Mouse (Mus musculus): ENCODE measurements at regions not wholly inside any gene's neighbourhood (a gene's known extent, or its start where the extent isn't known, plus 50 kb on each side); places are given as distances from the start of the nearest gene placed in this dataset.
A peak's percentile ranks its signal among the peaks of the same experiment; 100 is the strongest.

DNA sequence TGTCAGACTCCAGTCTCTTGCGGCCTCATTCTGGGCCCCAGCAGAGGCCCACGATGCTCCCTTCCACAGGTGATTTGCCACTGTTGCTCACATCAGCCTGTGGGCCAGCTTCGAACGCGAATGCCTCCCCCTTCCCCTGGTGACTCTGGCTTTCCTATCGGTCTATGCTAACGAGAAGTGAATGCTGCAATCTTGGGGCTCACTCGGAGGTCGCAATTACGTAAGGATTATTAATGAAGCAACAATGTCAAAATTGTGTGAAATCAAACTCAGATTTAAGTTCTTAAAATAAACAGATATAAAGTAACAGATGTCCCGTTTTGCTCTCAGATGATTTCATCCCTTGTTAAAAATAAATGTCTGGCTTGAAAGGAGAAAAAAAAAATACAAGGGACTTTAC is 572.3 kb downstream of the Bnc2 start:
- no peak for DNase-seq

GRCm38 (mm10) chr4:84108592-84108991 is 566.5 kb downstream of the Bnc2 start:
- no peak for DNase-seq

GRCm38 (mm10) chr4:84109771-84110503 is 565.1 kb downstream of the Bnc2 start:
- DNase-seq, result no peak

DNA sequence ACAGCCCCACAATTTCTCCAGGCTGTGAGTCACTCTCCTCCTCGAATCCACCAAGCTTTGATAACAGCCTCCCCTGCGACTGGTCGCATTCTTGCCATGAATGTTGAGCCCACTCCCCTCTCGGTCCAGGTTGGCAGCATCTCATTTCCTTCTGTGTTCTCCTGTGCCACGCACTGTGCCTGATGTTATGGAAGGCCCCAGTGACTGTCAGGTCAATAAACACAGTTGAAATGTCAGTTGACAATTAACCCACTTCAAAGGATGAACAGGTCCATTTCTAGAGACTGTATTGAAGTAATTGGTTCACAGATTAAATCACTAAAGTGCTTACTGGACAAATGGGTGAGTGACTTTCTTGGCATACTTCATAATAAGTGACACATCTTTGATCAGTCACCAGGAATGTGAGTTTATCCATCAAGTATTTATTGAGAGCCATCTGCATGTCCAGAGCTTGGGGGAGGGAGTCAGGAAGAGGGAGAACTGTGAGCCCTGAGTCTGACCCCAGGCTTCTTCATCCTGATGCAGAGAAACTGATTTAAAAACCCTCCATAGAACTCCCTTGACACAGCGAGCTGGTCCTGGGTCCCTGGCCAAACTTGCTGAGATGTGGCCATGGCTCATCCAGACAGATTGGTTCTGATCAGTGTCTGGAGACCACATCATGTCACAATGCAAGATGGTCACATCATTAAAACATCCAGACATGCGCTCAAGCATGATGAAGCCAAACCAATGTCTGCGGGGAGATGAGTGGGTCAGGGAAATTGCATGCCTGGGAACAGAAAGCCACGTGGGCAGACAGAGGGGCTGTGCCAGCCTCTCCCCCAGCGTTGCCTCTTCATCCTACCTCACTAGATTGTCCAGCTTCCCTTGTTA is 560.7 kb downstream of the Bnc2 start:
- no peak for DNase-seq

GRCm38 (mm10) chr4:84118284-84118919 is 556.7 kb downstream of the Bnc2 start:
- DNase-seq, result no peak

DNA sequence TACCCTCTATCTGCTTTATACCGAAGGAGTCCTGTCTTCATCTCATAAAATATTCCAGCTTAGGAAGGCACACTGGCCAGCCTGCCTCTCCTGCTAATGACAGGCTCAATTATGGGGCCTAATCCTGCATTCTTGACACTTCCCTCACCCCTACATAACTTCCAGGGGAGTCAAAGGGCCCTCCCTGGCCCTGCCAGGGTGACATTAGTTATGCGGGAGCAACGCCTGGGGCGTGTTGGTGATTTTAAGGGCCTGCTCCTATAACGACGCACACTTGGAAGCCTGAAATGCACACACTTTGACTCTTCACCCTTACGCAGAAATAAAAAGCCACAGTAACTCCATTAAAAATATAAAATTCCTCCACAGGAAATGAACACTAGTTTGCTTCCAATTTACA is 555.5 kb downstream of the Bnc2 start:
- no peak for DNase-seq

DNA sequence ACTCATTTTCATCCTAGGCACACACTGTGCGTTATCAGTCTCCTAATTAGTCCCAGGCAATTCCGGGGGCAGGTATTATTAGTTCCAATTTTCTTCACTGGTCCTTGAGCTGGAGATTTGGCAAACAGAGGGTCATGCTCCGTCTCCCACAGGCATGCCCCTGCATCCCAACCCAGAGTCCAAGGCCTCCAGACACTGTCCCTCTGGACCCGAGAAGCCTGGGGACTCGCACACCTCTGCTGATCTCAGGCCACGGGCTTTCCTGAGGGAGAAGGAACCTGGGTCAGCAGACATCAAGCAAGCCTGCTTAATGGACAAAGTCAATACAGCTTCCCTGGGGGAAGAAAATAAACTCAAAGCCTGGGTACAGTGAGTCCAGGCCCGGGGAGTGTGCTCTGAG is 554.7 kb downstream of the Bnc2 start:
- DNase-seq, result no peak

DNA sequence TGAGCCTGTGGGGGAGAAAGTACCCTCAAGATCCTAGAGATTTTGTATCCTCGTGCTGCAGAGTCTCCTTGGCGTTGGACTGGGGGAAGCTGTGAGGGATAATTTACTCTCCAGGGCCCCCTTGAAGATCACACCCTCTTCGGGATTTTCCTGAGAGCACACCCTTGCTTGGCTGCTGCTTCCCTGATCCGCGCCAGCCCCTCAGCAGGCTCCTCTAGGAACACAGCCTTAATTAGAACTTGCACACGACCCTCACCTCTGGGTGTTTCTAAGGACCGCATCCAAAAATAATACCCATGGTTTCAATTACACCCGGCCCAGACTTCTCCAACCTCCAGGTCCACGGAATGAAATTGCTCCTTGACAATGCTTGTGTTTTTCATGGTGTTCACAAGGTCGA is 553.6 kb downstream of the Bnc2 start:
- DNase-seq, result no peak

DNA sequence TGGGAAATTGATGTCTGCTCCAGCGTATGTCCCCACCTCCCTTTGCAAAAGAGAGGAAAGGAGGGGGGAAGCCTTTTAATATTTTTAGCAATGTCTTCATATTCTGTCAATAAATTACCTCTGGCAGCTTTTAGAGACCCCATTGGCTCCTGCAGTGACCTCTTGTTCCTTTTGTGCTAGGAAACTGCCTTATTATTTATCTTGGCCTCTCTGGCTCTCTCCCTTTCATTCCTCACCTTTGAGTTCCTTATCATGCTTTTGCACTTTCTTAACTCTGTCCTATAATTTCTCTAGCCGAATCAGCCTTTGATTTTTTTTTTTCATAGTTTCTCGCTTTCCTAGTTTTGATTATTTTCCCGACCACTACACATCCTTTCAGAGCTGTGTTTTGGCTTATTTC is 548.7 kb downstream of the Bnc2 start:
- DNase-seq, result no peak

- DNase-seq, result peak; percentile 7
Measured at GRCm38 (mm10) chr4:84127380-84127779, 547.7 kb downstream of the Bnc2 start.

- peak; percentile 22 for DNase-seq
Measured at GRCm38 (mm10) chr4:84130840-84131547, 544.1 kb downstream of the Bnc2 start.

- no peak for DNase-seq
Measured at GRCm38 (mm10) chr4:84135740-84136139, 539.3 kb downstream of the Bnc2 start.

GRCm38 (mm10) chr4:84137171-84137919 is 537.7 kb downstream of the Bnc2 start:
- no peak for DNase-seq

DNA sequence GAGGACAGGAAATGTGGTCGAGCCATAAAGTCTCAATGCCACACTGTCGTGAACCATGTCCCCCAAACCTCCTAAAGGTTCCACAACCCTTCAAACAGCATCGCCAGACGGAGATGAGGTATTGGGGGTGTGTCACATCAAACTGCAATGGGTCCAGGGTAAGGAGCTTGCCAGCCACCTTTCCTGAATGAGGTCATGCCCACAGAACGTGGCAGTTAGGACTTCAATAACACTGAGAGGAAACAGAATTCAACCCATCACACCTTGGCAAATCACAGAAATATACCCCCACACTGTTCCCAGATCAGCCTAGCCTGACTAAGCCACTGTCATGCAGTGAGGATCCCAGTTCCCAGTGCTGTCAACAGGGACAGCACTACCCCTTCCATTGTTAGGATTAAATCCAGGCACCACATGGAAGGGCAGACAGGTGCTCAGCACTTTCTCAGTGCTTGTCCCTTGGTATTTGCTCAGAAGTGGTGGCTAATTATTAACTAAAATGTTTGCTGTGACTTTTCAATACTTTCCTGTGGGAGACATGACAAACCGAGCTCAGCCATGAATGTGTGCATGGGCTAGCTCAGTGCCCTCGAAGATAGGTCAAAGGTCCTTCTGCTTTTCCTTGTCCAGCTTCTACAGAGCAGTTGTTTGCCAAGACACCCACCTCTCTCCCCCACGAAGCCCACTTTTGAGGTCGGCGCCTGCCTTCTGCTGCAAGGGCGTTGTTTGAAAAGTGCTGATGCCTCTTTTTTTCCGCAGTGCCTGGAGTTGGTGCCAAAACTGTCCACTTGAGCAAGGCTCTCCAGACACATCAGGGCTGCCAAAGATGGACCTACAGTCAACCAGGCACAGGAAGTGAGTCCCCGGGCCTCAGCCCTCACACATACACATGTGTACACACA is 525.7 kb downstream of the Bnc2 start:
- no peak for DNase-seq

DNA sequence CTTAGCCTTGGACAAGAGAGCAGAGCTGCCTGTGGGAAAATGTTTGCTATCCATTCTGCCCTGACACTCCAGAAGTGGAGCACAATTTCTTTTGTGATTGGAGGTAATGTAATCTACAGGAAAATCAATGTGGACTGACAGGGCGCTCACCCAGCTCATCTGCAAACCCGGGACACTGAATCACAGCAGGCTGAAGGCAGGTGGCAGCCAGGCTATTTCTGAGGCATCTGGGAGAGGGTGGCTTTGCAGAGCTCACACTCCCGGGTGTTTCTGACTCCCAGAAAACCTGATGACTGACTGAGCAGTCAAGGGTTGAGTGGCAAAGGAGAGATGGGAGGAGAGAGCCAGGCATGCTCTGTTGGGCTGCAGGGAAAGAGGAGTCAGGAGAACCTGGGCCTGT is 524.4 kb downstream of the Bnc2 start:
- DNase-seq, result no peak

- DNase-seq, result no peak
Measured at GRCm38 (mm10) chr4:84151247-84151646, 523.8 kb downstream of the Bnc2 start.

DNA sequence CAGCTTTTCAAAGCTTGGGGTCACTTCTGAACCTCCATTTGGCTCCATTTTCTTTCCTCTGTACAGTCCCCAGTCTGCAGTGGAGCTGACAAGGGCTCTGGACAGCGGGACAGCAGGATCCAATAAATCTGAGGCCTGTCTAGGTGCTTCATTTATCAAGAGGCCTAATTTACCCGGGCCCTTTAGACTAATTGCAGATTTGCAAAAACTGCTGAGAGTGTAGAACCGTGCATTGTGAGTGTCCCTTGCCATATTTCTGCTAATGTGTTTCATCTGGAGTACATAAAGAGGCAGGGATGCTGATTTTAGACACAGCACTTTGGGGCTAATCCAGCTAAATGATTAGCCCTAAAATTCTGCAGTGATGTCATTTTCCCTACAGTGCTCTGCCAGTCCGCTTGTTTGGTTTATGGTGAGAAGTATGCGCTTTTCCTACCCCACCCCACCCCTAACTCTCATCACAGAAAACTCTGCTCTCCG is 523.1 kb downstream of the Bnc2 start:
- no peak for DNase-seq

DNA sequence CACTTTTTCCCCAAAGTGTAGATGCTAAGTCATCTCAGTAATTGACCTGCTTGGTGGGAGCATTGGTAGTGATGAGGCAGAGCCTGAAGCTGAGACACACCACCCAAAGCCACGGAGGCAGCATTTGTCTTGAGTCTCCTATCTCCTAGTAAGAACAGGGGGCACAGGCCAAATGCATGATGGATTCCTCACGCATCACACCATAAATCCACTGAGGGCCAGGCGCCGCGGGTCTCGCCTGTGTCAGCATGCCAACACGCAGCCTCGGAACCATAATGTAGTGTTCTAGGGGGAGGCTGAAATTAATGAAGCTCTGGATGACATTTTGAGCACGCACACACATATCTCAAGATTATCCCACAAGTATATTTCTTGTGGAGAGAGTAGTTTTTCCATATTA is 521.5 kb downstream of the Bnc2 start:
- DNase-seq, result no peak

- no peak for DNase-seq
Measured at GRCm38 (mm10) chr4:84157911-84158647, 517.0 kb downstream of the Bnc2 start.

DNA sequence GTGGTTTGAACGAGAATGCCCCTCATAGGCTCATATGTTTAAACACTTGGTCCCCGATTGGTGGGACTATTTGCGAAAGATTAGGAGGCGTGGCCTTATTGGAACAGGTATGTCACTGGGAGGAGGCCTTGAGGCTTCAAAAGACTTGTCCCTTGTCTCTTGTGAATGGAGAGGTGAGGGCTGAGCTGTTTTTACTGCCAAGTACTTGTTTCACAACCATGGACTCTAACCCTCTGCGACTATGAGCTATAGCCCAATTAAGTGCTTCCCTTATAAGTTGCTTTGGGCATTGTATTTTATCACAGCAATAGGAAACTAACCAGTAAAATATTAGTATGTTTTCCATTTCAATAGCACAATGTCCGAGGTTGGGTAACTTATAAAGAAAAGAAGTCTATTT is 511.7 kb downstream of the Bnc2 start:
- no peak for DNase-seq
